Mouse (Mus musculus) spleen, embryonic (tissue): ENCODE data around the gene Hist2h3b.
"Not testable (repeated sequence)": the region's sequence is repeated elsewhere in the genome, so short reads cannot be mapped to it uniquely, and the experiment has no call there.

Source experiments
- CTCF ChIA-PET: fragments of 350-600 bp; sonication (Branson Sonifier 250); formaldehyde crosslinking; loops from one replicate; lab custom pipeline; 2022; lab: Charles Lee

The Hist2h3b gene

DNA sequence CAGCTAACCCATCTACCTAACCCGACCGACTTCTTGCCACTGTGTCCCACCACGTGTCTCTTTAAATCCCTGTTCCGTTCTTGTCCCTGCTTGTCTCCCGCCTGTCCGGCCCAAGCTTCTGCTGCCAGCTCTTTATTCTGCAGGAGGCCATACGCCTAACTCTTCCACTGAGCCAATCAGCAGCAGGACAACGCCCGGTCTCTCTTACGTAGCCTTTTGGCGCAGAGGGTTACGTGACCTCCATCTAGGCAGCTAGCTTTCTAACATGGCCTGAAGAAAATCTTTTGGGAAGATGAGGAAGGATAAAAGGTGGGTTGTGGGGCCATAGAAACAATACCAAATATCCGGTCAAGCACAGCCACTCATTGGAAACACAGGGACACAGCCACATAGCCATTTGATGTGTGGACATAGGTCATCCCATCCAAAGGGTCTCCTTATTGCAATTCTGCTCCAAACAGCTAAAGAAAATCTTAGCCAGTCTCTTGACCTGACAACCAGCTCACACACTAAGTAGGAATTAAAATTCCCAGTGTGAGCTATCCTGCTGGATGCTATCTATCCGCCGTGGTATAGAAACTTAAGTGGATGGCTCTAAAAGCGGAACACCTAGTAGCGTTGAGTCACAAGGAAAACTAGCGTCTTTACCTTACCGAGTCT is 6.1 kb upstream of the Hist2h3b start:
- CTCF ChIA-PET: interaction anchor here (1.0 kb wide), 1 partner anchor 26 kb away, joined by 3 read pairs; no protein-coding TSS in a partner anchor

DNA sequence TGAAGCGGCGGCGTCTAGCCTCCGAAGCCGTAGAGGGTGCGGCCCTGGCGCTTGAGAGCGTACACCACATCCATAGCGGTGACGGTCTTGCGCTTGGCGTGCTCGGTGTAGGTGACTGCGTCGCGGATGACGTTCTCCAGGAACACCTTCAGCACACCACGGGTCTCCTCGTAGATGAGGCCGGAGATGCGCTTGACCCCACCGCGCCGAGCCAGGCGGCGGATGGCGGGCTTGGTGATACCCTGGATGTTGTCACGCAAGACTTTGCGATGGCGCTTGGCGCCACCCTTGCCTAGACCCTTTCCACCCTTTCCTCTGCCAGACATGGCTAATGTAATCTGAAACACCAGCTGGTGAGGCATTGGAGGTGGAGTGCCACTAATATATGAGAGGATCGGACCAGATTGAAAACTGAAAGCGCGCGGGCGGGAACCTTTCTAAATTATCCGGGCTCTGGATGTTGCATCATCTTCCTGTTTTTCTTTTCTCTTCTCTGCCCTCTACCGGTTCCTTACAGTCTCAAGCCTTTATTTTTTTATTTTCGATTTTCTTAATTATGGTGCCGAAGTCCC is 5.4 kb upstream of the Hist2h3b start, which contains the start of gene Hist2h4:
Gene Hist2h4, minus strand, starts transcription at position 333 of the 572 bp plus-strand sequence.
- CTCF ChIA-PET: interaction anchor here (0.6 kb wide), 1 partner anchor 152 kb away, joined by 8 read pairs; no protein-coding TSS in a partner anchor

DNA sequence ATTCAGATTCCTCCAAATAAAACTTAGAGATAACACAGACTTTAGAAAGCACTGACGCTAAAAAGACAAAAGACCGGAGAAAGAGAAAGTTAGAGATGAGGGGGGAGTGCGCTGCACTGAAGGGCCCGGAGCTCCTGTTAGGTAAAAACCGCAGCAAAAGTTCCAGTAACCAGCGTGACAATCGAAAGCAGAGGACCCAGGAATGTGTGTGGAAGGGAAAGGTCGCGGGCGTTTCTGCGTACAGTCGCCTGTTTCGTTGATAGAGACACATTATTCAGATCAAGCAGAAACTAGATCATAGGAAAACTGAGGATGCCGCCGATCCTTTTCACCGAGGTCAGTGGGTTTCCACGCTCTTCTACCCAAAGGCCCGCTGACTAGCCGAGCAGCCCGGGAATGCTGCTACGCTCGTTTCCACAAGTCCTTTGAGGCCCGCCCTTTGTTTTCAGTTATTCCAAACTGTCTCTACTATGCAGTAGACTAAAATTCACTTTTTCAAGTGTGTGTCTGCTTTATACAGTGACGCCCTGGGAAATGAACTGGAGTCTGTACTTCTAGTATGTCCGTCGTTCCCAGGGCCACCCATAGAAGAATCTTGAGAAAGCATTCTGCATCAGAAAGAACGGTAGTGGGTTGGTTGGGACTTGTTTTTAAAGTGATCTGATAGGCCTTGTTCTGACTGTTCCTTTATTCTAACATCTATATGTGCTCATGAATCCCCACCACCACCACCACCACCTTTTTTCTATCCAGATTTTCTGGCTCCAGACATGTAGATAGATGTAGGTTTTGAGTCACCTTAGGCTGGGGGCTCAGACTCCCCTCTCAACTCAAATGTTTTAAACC is 4.7 kb upstream of the Hist2h3b start:
- CTCF ChIA-PET: interaction anchor here (0.6 to 1.3 kb wide), 3 partner anchors 20 to 381 kb away, joined by 5 to 10 read pairs (median 8); no protein-coding TSS in a partner anchor

DNA sequence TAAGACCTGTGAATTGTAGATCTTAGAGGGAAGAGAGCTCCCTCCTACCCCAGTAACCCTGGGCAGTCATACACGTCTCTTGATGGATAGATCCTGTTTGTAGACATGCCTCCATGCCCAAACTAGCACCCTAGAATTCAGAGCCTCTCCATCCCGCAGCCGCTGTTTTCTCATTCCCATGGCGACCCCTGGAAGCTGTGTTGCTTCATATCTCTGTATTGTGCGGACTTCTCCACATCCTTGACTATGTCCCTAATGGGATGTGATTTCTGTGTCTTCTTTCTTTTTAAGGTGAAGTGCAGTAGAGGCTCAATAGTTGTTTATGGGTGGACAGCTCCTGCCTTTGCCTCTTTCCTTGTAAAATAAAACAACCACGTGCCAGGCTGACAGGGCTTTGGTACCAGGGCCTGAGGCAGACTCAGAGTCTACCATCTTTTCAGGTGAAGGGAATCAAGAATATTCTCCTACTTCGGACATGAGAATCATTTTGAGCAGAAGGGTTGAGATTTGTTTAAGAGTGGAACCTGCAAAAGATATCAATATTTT is 4.0 kb upstream of the Hist2h3b start:
- CTCF ChIA-PET: interaction anchor here (0.8 to 1.3 kb wide), 2 partner anchors 21 to 382 kb away, joined by 5 to 10 read pairs; no protein-coding TSS in a partner anchor

DNA sequence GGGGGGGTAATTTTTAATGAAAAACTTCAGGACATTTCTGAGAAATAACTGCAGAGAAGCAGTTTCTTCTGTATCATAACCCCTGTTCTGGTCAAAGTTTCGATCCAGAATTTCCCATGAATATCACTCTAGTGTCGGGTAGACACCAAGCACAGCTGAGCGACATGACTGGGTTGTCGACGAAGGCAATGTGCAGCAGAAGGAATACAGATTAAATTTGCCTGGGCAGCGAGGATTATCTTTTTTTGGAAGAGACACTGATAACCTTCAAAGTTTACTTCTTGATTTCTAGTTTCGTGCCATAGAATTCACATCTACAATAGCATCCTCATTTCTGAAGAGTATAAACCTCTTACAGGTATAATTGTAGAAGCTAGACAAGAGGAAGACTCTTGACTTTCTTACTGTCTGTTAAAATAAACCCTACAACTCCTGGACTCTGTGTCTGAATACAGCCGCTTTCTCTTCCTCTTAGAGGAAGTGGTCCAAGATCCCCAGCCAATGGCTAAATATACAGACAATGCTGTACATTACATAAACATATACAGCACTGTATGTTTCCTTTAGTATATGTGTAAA is 2.2 kb upstream of the Hist2h3b start:
- CTCF ChIA-PET: interaction anchor here (0.6 to 1.0 kb wide), 2 partner anchors 10 kb away, joined by 4 read pairs; no protein-coding TSS in a partner anchor

DNA sequence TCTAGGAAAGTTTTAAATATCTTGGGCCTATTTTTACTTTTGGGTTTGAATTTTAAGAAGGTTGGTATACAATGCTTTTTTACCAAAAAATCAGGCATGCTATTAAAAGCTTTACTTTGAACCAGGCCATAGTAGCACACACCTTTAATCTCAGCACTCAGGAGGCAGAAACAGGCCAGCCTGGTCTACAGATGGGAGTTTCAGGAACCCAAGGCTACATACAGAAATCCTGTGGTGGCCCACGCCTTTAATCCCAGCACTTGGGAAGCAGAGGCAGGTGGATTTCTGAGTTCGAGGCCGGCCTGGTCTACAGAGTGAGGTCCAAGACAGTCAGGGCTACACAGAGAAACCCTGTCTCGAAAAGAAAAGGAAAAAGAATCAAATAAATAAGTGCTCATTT is 913 bp upstream of the Hist2h3b start:
- CTCF ChIA-PET: interaction anchor here (0.6 kb wide), 3 partner anchors 8 to 295 kb away, joined by 3 to 4 read pairs (median 3); no protein-coding TSS in a partner anchor

DNA sequence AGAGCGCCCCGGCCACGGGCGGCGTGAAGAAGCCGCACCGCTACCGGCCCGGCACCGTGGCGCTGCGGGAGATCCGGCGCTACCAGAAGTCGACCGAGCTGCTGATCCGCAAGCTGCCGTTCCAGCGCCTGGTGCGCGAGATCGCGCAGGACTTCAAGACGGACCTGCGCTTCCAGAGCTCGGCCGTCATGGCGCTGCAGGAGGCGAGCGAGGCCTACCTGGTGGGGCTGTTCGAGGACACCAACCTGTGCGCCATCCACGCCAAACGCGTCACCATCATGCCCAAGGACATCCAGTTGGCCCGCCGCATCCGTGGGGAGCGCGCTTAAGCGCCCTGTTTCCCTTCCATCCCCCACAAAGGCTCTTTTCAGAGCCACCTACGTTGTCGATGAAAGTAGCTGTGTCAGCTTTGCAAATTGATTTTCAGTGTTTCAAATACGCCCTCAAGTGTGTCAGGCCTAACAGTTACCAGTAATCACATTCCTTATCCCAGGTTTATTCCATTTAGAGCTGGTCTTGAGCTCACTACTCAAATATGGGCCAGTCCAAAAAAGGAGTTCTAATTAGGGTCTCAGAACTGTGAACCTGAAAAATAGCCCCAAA is 423 bp downstream of the Hist2h3b start:
- CTCF ChIA-PET: interaction anchor here (0.6 to 1.7 kb wide), 2 partner anchors 9 to 209 kb away, joined by 6 to 11 read pairs; no protein-coding TSS in a partner anchor

DNA sequence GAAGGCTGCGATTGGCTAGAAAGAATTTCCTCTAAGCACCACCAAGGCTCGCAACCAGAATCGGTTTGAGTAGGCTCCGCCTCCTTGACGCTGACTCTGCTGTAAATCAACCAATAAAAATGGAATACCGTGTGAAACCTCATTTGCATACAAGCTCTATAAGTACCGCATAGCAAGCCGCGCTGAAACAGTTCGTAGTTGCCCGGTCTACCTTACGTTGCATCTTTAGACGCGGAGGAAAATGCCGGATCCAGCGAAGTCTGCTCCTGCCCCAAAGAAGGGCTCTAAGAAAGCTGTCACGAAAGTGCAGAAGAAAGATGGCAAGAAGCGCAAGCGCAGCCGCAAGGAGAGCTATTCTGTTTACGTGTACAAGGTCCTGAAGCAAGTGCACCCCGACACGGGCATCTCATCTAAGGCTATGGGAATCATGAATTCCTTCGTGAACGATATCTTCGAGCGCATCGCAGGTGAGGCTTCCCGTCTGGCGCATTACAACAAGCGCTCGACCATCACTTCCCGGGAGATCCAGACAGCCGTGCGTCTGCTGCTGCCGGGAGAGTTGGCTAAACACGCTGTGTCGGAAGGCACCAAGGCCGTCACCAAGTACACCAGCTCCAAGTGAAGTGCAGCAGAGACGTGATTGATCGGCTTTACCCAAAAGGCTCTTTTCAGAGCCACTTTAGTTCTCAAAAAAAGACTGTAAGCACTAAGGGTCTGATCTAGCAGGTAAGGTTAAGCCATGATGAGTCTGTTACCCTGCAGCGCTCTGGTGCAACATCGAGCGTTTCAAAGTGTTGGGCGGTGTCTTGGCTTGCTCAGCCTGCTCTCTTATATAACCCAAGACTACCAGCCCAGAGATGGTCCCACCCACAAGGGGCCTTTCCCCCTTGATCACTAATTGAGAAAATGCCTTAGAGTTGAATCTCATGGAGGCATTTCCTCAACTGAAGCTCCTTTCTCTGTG is 1.3 kb downstream of the Hist2h3b start, which contains the start of gene Hist2h2bb:
Gene Hist2h2bb, plus strand, starts transcription at position 242 of the 964 bp plus-strand sequence.
- CTCF ChIA-PET: interaction anchor here (0.6 to 1.7 kb wide), 2 partner anchors 8 to 208 kb away, joined by 6 to 11 read pairs; no protein-coding TSS in a partner anchor

DNA sequence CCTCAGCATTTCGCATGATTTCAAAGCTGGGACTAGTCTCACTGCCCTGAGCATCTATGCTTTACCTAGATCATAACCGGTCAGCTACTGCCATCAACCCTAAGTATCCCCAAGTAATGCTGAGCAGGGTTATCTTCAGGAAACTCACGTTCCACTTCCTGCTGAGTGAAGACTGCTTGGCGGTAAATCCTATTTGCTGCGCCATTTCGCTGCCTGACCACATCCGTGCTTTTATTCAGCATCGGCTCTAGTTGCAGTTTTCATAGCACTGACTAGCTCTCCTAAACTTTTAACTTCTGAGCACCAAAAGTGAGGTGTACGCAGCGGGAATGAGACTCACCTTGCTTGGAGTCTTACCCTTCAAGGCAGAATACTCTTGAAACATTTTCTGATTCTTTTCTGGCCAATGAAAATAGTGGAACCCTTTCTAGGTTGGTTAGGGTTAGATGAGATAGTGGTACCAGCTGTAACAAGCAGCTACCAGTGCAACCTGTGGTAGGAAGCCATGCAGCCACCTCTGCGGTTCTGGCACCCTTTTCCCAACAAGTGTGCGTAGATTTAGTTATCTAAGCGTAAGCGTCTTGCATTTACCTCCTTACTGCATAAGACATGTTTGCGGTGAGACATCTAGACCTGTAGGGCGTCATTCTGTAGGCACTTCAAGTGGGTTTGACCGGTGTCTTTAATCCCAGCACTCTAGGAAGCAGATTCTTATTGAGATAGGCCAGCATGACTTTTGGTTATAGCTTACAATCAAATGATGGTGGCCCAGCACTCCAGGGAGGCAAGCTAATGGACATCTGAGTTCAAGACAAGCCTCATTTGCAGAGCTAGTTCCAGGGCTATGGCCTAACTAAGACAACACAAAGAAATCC is 5.4 kb downstream of the Hist2h3b start:
- CTCF ChIA-PET: interaction anchor here (0.5 kb wide), 1 partner anchor 57 kb away, joined by 3 read pairs; no protein-coding TSS in a partner anchor

DNA sequence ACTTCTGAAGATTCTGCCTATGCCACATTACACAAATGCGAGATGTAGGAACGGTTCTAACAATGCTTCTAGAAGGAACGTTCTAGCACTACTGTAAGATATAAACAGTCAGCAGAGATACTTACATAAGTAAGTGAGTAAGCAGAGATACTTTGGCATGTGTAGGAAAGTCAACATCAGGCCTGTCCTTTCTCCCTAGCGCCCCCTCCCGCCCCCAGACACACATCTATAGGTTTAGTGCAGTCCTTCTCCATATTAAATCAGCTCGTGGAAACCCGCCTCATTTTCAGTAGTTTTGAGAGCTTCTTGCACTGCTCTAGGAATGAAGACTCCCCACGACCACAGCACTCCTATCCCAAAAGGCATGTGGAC is 9.0 kb downstream of the Hist2h3b start:
- CTCF ChIA-PET: interaction anchor here (0.6 to 1.0 kb wide), 2 partner anchors 8 to 16 kb away, joined by 4 to 6 read pairs; partner anchors contain the start of genes Fcgr1, Hist2h2bb and Hist2h3b

DNA sequence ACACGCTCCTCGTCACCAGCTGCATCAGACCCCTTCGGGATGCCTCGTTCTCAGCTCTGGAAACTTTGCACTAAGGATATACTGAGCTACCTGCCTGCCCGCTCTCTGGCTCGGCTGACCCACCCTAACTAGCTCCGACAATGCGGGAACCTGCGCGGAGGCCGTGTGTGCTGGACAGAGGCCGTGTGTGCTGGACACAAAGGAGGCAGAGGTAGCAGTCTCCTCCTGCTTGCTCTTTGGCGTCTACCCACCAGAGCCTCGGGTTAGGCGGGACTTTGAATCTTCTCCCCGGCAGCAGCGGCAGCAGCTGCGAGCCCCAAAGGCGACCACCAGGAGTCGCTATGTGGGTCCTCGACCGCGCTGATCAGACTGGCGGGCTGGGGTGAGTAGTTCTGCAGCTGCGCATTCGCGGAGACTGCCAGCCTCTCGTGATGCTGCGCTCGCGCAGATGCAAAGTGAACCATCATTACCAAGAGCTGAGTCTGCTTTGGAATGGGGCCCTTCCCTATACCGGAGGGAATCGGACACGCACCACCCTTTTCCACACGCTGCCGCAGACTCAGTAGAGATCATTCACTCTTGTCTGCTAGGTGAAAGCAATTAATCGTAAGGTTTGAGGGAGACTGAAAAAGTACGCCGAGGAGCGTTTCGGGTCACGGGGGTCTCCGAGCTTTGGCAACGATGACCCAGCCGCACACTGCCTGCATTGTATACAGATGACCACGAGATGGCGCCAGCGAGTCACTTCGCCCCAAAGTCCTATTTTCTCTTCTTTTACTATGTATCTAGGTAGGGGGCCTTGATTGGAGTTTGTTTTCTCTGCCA is 9.6 kb downstream of the Hist2h3b start:
- CTCF ChIA-PET: interaction anchor here (0.6 to 1.0 kb wide), 4 partner anchors 9 to 31 kb away, joined by 3 to 6 read pairs (median 5); partner anchors contain the start of genes Fcgr1, Hist2h2bb and Hist2h3b

DNA sequence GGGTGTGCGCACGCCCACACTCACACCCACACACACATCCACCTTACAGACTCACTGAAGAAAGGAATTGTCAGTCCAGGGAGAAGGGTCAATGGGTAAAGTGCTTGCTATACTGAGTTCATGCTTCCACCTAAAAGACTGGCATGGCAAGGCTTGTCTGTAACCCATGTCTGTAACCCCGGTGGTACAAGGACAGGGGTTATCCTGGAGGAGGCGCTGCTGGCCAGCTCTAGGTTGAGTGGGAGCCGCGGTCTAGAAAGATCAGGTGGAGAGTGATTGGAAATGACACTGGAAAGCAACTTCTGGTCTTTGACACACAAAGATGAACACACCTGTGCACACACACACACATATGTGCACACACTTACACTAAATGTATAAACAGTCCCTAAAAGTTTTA is 12.2 kb downstream of the Hist2h3b start:
- CTCF ChIA-PET: no interaction called here

DNA sequence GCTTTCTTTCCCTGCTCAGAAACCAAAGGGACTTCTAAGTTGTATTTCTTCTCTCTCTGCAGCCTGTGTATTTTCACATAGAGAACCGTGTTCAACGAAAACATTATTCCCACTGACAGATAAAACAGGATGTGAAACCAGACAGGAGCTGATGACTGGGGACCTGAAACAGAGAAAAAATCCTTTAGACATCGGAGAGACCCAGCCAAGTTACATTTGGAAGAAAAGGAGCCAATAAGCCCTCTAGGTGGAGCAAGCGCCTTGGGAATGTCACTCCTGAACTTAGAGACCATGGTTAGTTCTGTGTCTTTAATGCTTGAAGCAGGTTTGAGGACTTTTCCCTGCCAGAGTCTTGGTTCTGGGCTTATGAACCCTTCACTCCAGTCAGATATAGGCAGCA is 16.0 kb downstream of the Hist2h3b start:
- CTCF ChIA-PET: interaction anchor here (0.7 kb wide), 1 partner anchor 68 kb away, joined by 5 read pairs; no protein-coding TSS in a partner anchor

DNA sequence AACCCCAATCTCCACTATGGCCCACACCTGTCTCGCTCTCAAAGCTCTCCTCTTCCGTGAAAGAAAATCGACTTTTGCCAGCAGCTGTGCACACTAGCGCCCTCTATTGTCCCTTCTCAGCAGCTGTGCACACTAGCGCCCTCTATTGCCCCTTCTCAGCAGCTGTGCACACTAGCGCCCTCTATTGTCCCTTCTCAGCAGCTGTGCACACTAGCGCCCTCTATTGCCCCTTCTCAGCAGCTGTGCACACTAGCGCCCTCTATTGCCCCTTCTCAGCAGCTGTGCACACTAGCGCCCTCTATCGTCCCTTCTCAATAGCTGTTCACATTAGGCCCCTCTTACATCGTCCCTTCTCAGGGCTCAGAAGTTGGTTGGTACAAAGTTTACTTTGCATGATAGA is 18.9 kb downstream of the Hist2h3b start:
- CTCF ChIA-PET: not testable (repeated sequence)

DNA sequence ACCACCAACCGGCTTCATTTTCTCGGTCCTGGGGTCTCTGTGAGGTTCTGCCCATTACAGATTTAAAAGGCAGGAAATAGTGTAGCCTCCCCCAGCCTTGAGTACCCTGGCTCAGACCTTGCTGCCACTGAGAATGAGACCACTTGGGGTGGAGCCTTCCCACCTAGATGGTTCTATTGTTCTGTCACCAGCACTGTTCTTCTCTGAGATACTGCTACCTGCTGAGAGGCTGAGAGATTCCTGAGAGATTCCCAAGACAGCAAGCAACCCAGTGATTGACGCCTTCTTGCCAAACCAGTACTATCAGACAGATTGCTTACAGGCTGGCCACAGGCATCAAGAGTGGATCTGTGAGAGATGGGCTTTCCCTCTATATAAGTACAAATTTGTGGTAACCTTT is 20.7 kb downstream of the Hist2h3b start:
- CTCF ChIA-PET: no interaction called here

DNA sequence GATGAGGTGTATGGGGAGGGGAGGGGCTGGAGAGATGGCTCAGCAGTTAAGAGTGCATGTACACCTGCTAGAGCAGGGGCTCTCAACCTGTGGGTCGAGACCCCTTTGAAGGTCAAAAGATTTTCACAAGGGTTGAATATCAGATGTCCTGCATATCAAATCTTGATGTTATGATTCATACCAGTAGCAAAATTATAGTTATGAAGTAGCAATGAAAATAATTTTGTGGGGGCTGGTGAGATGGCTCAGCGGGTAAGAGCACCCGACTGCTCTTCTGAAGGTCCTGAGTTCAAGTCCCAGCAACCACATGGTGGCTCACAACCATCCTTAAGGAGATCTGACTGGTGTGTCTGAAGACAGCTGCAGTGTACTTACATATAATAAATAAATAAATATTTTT is 22.3 kb downstream of the Hist2h3b start:
- CTCF ChIA-PET: not testable (repeated sequence)

DNA sequence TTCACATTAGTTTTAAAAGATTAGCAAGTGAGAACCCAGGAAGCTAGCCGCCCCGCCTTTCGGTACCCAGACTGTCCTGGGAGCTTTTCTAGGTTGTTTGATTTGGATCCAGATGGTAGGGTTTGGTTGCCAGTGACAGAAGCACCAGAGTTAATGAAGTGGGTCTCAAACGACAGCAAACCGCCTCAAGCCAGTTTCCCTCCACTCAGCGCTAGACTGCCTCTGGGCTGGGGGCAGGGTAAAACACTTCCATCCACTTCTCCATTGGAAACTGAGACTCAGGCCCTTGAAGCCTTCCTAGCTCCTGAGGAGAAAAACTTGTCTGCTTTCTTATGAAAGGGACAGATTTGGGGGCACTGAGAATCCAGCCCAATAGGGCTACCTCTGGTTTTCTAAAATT is 24.2 kb downstream of the Hist2h3b start:
- CTCF ChIA-PET: interaction anchor here (1.0 kb wide), 1 partner anchor 15 kb away, joined by 6 read pairs; no protein-coding TSS in a partner anchor
